Mouse (Mus musculus) forebrain, embryonic 14.5 days (tissue): ENCODE results near the gene Ankrd16. TPM values are rescaled to one million over a fixed set of nuclear protein-coding genes. Genes with fewer than 3 reads are reported as not detected.
A peak's percentile ranks its signal among the peaks of the same experiment; 100 is the strongest.

Experiments used
- ATAC-seq: fragments of 200-750 bp; cut with Nextera tagmentation; 2 replicates; pipeline ENCODE4 v1.8.0; 2017; ENCODE audit warnings: mild to moderate bottlenecking, moderate library complexity
- DNase-seq: peaks from one replicate; pipeline ENCODE4 v3.0.0-alpha.2; 2015; ENCODE audit warnings: low spot score
- H3K27ac ChIP-seq: fragments of 300-500 bp; sonication (generic); 2 replicates; pipeline ENCODE4 v1.5.1; 2014; ENCODE audit warnings: low read depth, mild to moderate bottlenecking, control low read depth, low read length, moderate library complexity
- H3K27me3 ChIP-seq: fragments of 300-500 bp; sonication (generic); replicated peaks from 2 replicates; pipeline ENCODE4 v1.6.1; 2014; ENCODE audit warnings: low read length, control low read depth, mixed read lengths; ENCODE audit not compliant: control insufficient read depth, insufficient read depth
- H3K36me3 ChIP-seq: fragments of 300-500 bp; sonication (generic); 2 replicates; pipeline ENCODE4 v1.6.1; 2014; ENCODE audit warnings: low read length, control low read depth; ENCODE audit not compliant: control insufficient read depth, insufficient read depth
- H3K4me1 ChIP-seq: fragments of 300-500 bp; sonication (generic); 2 replicates; pipeline ENCODE4 v1.6.1; 2014; ENCODE audit warnings: antibody characterized with exemption, low read length, control low read depth; ENCODE audit not compliant: control insufficient read depth, insufficient read depth
- H3K4me2 ChIP-seq: fragments of 300-500 bp; sonication (generic); 2 replicates; pipeline ENCODE4 v1.6.1; 2014; ENCODE audit warnings: mild to moderate bottlenecking, control low read depth, low read length
- H3K4me3 ChIP-seq: fragments of 300-500 bp; sonication (generic); 2 replicates; pipeline ENCODE4 v1.5.1; 2014; ENCODE audit warnings: low read depth, low read length, control low read depth
- H3K9ac ChIP-seq: fragments of 300-500 bp; sonication (generic); 2 replicates; pipeline ENCODE4 v1.6.1; 2014; ENCODE audit warnings: mild to moderate bottlenecking, low read length, control low read depth, moderate library complexity
- H3K9me3 ChIP-seq: fragments of 300-500 bp; sonication (generic); replicated peaks from 2 replicates; pipeline ENCODE4 v1.6.1; 2016; ENCODE audit warnings: low read length, control low read depth, mixed read lengths; ENCODE audit not compliant: control insufficient read depth
- WGBS: fragments of 180-500 bp; shearing (Covaris S2); extraction: QIAGEN DNeasy Blood & Tissue Kit; methylation state at CpG from one replicate; pipeline ENCODE4 v1.1.7; 2014; 5-methylcytosine and 5-hydroxymethylcytosine counted together
- polyA plus RNA-seq: library from polyadenylated mRNA; unstranded; fragments of >200 nt; fragmentation: Nextera tagmentation; extraction: Ambion mirVana; gene quantifications from 2 replicates; pipeline ENCODE4 v1.2.1, GENCODE M21; 2014

Gene Ankrd16
- polyA plus RNA-seq, 1 experiment from 2014 or later, result 23.7 TPM

- Histone ChIP-seq H3K27me3 (no peaks in the 10 kb centered on the region), H3K9me3 (no peaks in the 10 kb centered on the region), H3K4me1 (no peaks in the 10 kb centered on the region), H3K4me2 (no peak overlapping the region), H3K36me3 (peaks cover 62% of the 10 kb centered on the region), H3K9ac (no peak overlapping the region), H3K4me3 (no peak overlapping the region), H3K27ac (no peak overlapping the region)
- 74% methylated on average over 5 of the region's 5 CpGs for WGBS
- no peak for ATAC-seq
- no peak for DNase-seq
Measured at GRCm38 (mm10) chr2:11766485-11767160, 11.1 kb upstream of the Ankrd16 start.

- H3K9ac ChIP-seq, result no peak overlapping the region
- no peaks in the 10 kb centered on the region for H3K27me3 ChIP-seq
- H3K27ac ChIP-seq, result no peak overlapping the region
- no peaks in the 10 kb centered on the region for H3K4me1 ChIP-seq
- H3K9me3 ChIP-seq, result no peaks in the 10 kb centered on the region
- DNase-seq, result no peak
- WGBS, result 71% methylated on average over 8 of the region's 10 CpGs
- H3K4me3 ChIP-seq, result no peak overlapping the region
- ATAC-seq, result no peak
- H3K4me2 ChIP-seq, result no peak overlapping the region
- H3K36me3 ChIP-seq, result peaks cover 57% of the 10 kb centered on the region
Measured at GRCm38 (mm10) chr2:11767161-11767545, 10.5 kb upstream of the Ankrd16 start.

- Histone ChIP-seq H3K4me1 (peaks cover 7% of the 10 kb centered on the region), H3K9ac (no peak overlapping the region), H3K9me3 (no peaks in the 10 kb centered on the region), H3K4me2 (no peak overlapping the region), H3K36me3 (peaks cover 19% of the 10 kb centered on the region), H3K27ac (no peak overlapping the region), H3K4me3 (no peak overlapping the region), H3K27me3 (no peaks in the 10 kb centered on the region)
- WGBS, result 94% methylated on average over 4 of the region's 4 CpGs
- DNase-seq (no peak), ATAC-seq (no peak)
Measured at GRCm38 (mm10) chr2:11771701-11772100, 6.0 kb upstream of the Ankrd16 start.

DNA sequence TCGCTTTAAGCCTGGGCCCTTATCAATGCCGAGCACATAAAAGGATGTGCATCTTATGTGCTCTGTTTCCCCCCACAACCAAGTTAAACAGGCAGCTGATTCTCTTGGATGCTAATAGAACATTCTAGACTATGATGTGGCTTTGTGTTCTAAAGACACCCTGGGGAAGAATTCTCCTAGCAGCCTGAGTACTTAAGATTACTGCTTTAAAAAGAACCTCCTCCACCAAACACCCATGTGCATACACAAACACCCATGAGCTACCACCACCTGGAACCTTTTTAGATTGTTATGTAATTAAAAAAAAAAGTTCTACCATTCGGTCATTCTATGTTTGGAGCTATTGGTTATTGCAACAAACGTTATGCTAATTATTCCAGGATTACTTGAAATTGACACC, 5.3 kb upstream of the Ankrd16 start:
- Histone ChIP-seq H3K27me3 (no peaks in the 10 kb centered on the region), H3K36me3 (peaks cover 12% of the 10 kb centered on the region), H3K9me3 (no peaks in the 10 kb centered on the region), H3K4me3 (no peak overlapping the region), H3K9ac (no peak overlapping the region), H3K4me2 (no peak overlapping the region), H3K27ac (no peak overlapping the region), H3K4me1 (peaks cover 7% of the 10 kb centered on the region)
- 82% methylated on average over 4 of the region's 4 CpGs for WGBS
- ATAC-seq, result no peak
- no peak for DNase-seq

- DNase-seq, result no peak
- no peaks in the 10 kb centered on the region for H3K9me3 ChIP-seq
- H3K36me3 ChIP-seq, result no peaks in the 10 kb centered on the region
- peaks cover 13% of the 10 kb centered on the region for H3K4me1 ChIP-seq
- ATAC-seq, result no peak
- H3K27ac ChIP-seq, result no peak overlapping the region
- H3K4me3 ChIP-seq, result no peak overlapping the region
- no peak overlapping the region for H3K4me2 ChIP-seq
- no peaks in the 10 kb centered on the region for H3K27me3 ChIP-seq
- 87% methylated on average over 10 of the region's 10 CpGs for WGBS
- no peak overlapping the region for H3K9ac ChIP-seq
Measured at GRCm38 (mm10) chr2:11774426-11774825, 3.2 kb upstream of the Ankrd16 start.

GRCm38 (mm10) chr2:11775121-11775520, 2.6 kb upstream of the Ankrd16 start:
- no peaks in the 10 kb centered on the region for H3K27me3 ChIP-seq
- WGBS, result 80% methylated on average over 5 of the region's 5 CpGs
- no peak overlapping the region for H3K27ac ChIP-seq
- no peak overlapping the region for H3K4me3 ChIP-seq
- H3K9ac ChIP-seq, result no peak overlapping the region
- H3K4me2 ChIP-seq, result no peak overlapping the region
- ATAC-seq (no peak), DNase-seq (no peak)
- no peaks in the 10 kb centered on the region for H3K9me3 ChIP-seq
- peaks cover 17% of the 10 kb centered on the region for H3K4me1 ChIP-seq
- H3K36me3 ChIP-seq, result no peaks in the 10 kb centered on the region

GRCm38 (mm10) chr2:11776415-11776814, 1.3 kb upstream of the Ankrd16 start:
- Histone ChIP-seq H3K27ac (no peak overlapping the region), H3K9me3 (no peaks in the 10 kb centered on the region), H3K9ac (peak overlapping the region; percentile 83; the same call in 1 of the 2 replicates), H3K4me3 (peak overlapping the region; percentile 84), H3K27me3 (no peaks in the 10 kb centered on the region), H3K36me3 (peaks cover 9% of the 10 kb centered on the region), H3K4me1 (peaks cover 17% of the 10 kb centered on the region), H3K4me2 (peak overlapping the region; percentile 81)
- ATAC-seq (no peak), DNase-seq (no peak)
- 60% methylated on average over 8 of the region's 8 CpGs for WGBS

DNA sequence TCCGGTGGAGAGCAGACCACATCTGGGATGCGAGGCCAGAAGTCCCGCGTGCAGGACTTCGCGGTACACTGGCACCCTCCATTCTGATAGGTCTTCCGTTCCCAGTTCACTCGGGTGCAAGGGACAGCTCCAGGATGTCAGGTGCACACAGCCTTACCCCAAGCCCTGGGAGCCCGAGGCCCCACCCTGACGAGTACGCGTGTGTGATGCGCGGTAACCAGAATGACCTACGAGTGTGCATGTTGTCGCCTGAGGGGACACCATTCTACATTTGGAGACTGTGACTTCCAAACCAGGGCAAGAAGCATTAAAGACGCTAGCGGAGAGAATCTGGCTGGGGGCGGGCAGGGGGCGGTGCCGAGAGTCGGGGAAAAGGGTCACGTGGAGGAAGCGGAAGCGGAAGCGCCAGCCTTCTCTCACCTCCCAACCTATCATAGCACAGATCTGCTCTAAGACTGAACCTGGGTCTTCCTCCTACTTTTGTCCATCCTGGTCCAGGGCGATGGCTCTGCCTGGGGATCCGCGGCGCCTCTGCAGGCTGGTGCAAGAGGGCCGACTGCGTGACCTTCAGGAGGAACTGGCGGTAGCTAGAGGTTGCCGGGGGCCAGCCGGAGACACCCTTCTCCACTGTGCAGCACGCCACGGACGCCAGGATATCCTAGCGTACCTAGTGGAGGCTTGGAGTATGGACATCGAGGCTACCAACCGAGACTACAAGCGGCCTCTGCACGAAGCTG, 579 bp downstream of the Ankrd16 start:
- H3K4me1 ChIP-seq, result peaks cover 17% of the 10 kb centered on the region

DNA sequence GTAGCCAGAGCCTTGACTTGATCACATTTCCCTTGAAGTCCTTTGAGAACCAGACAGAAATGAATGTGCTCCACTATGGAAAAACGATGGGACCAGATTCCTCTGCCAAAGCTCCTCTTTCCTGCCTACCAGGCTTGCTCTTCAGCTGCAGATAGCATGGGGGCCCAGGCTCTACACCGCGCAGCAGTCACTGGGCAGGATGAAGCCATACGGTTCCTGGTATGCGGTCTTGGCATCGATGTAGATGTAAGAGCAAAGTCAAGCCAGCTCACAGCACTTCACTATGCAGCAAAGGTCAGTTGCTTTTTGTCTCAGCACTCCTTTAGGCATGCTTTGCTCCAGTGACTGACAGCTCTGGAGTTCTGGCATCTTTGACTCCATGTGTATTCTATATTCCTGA, 6.5 kb downstream of the Ankrd16 start:
- WGBS, result 93% methylated on average over 6 of the region's 6 CpGs
- no peak overlapping the region for H3K4me3 ChIP-seq

More for the DNA sequence above, 579 bp downstream of the Ankrd16 start:
- DNase-seq (peak; percentile 94), ATAC-seq (peak; percentile 87)
- Histone ChIP-seq H3K9me3 (no peaks in the 10 kb centered on the region), H3K27ac (peak overlapping the region; percentile 93), H3K4me2 (peak overlapping the region; percentile 89), H3K4me3 (peak overlapping the region; percentile 84), H3K9ac (peak overlapping the region; percentile 81), H3K36me3 (peaks cover 27% of the 10 kb centered on the region), H3K27me3 (no peaks in the 10 kb centered on the region)
- WGBS, result under 1% methylated on average over 43 of the region's 43 CpGs

More for the DNA sequence above, 6.5 kb downstream of the Ankrd16 start:
- peaks cover 7% of the 10 kb centered on the region; the same call in 1 of the 2 replicates for H3K4me1 ChIP-seq
- peaks cover 71% of the 10 kb centered on the region for H3K36me3 ChIP-seq
- H3K4me2 ChIP-seq, result no peak overlapping the region
- H3K9ac ChIP-seq, result no peak overlapping the region
- H3K9me3 ChIP-seq, result no peaks in the 10 kb centered on the region
- ATAC-seq (no peak), DNase-seq (no peak)
- no peak overlapping the region for H3K27ac ChIP-seq
- H3K27me3 ChIP-seq, result no peaks in the 10 kb centered on the region
